Mouse (Mus musculus): ENCODE results near the gene Zmiz2.

- TF ChIP-seq EP300 (IDR thresholded peaks at IDR 0.05; ENCODE audit: insufficient read depth, low read depth, low read length): no peak
- no peak for TF ChIP-seq CTCF (IDR thresholded peaks at IDR 0.05; ENCODE audit: low read depth, low read length)
Observed at GRCm38 (mm10) chr11:6418751-6419150, 29.9 kb downstream of the Zmiz2 start.
